Mouse (Mus musculus) heart, adult 2 months (tissue): Measurements from ENCODE around the gene Anxa11.
"Not testable (repeated sequence)": the region's sequence is repeated elsewhere in the genome, so short reads cannot be mapped to it uniquely, and the experiment has no call there.

Experiments used
- CTCF ChIP-seq: fragments of 200-600 bp; IDR thresholded peaks from 2 replicates; pipeline ENCODE4 v1.8.1; 2022; ENCODE audit warnings: antibody characterized with exemption, mild to moderate bottlenecking, moderate library complexity
- EP300 ChIP-seq: fragments of 200-500 bp; IDR thresholded peaks from 2 replicates; pipeline ENCODE4 v1.6.1; 2011; ENCODE audit warnings: low read depth, low read length, control low read depth; ENCODE audit not compliant: insufficient read depth

GRCm38 (mm10) chr14:25926814-25927561, 85.0 kb downstream of the Anxa11 start:
- not testable (repeated sequence) for TF ChIP-seq CTCF, EP300
